Mouse (Mus musculus) liver, adult 2 months (tissue): ENCODE data around the gene Krtap24-1. TPM values are rescaled to one million over a fixed set of nuclear protein-coding genes. Genes with fewer than 3 reads are reported as not detected.

ENCODE experiments used
- DNase-seq: peaks from one replicate; pipeline ENCODE4 v3.0.0-alpha.2; 2011; ENCODE audit warnings: low read depth, low spot score; ENCODE audit errors: extremely low read depth
- H3K27ac ChIP-seq: fragments of 200-500 bp; replicated peaks from 2 replicates; pipeline ENCODE4 v1.5.1; 2012; ENCODE audit warnings: low read depth, mild to moderate bottlenecking, control low read depth, inconsistent platforms, low read length; ENCODE audit not compliant: insufficient read depth
- H3K27me3 ChIP-seq: fragments of 200-500 bp; 2 replicates; pipeline ENCODE4 v1.6.1; 2012; ENCODE audit warnings: mild to moderate bottlenecking, moderate library complexity, low read length, inconsistent platforms; ENCODE audit not compliant: control insufficient read depth, insufficient read depth
- H3K36me3 ChIP-seq: fragments of 200-500 bp; 2 replicates; pipeline ENCODE4 v1.6.1; 2012; ENCODE audit warnings: low read length, inconsistent platforms; ENCODE audit not compliant: control insufficient read depth, insufficient read depth
- H3K4me1 ChIP-seq: fragments of 200-500 bp; 2 replicates; pipeline ENCODE4 v1.6.1; 2011; ENCODE audit warnings: low read length; ENCODE audit not compliant: control insufficient read depth, insufficient read depth
- H3K4me3 ChIP-seq: fragments of 200-500 bp; 2 replicates; pipeline ENCODE4 v1.5.1; 2011; ENCODE audit warnings: low read depth, mild to moderate bottlenecking, control low read depth, low read length, moderate library complexity; ENCODE audit not compliant: insufficient read depth
- H3K79me2 ChIP-seq: fragments of 200-500 bp; 2 replicates; pipeline ENCODE4 v1.6.1; 2012; ENCODE audit warnings: inconsistent platforms, mild to moderate bottlenecking, low read length, moderate library complexity; ENCODE audit not compliant: control insufficient read depth, insufficient read depth
- H3K9ac ChIP-seq: fragments of 200-500 bp; 2 replicates; pipeline ENCODE4 v1.6.1; 2012; ENCODE audit warnings: low read depth, mild to moderate bottlenecking, control low read depth, inconsistent platforms, low read length
- CTCF ChIP-seq: fragments of 200-500 bp; IDR thresholded peaks from 2 replicates; pipeline ENCODE4 v1.5.1; 2011; ENCODE audit warnings: low read depth, low read length, control low read depth
- POLR2A ChIP-seq: fragments of 200-500 bp; IDR thresholded peaks from 2 replicates; pipeline ENCODE4 v1.6.1; 2011; ENCODE audit warnings: low read length, control low read depth; ENCODE audit not compliant: insufficient read depth; ENCODE audit errors: extremely low read depth
- WGBS: fragments of 180-500 bp; shearing (Covaris S2); methylation state at CpG from one replicate; pipeline ENCODE4 v1.1.7; 2018; 5-methylcytosine and 5-hydroxymethylcytosine counted together
- polyA plus RNA-seq: library from polyadenylated mRNA; depleted of rRNA; stranded (reverse); fragments of >200 nt; gene quantifications from 2 replicates; pipeline ENCODE4 v1.2.3, GENCODE M21; 2012
- total RNA-seq: library from RNA; depleted of rRNA; stranded (reverse); fragments of >200 nt; gene quantifications from 2 replicates; pipeline ENCODE4 v1.2.3, GENCODE M21; 2014

Gene Krtap24-1
- total and polyA plus RNA-seq, 2 experiments, result not detected

GRCm38 (mm10) chr16:88572904-88573404, 39.1 kb downstream of the Krtap24-1 start:
- no peaks in the 10 kb centered on the region for H3K79me2 ChIP-seq
- no peak overlapping the region for H3K4me3 ChIP-seq
- no peak overlapping the region for H3K27ac ChIP-seq
- H3K27me3 ChIP-seq, result no peaks in the 10 kb centered on the region
- TF ChIP-seq CTCF, result no peak
- TF ChIP-seq POLR2A, result no peak
- H3K4me1 ChIP-seq, result no peaks in the 10 kb centered on the region; the same call in 1 of the 2 replicates
- 85% methylated on average over 5 of the region's 5 CpGs for WGBS
- DNase-seq, result no peak
- H3K9ac ChIP-seq, result no peak overlapping the region
- H3K36me3 ChIP-seq, result no peaks in the 10 kb centered on the region

GRCm38 (mm10) chr16:88570136-88570535, 41.9 kb downstream of the Krtap24-1 start:
- Histone ChIP-seq H3K4me1 (no peaks in the 10 kb centered on the region), H3K79me2 (no peaks in the 10 kb centered on the region), H3K4me3 (no peak overlapping the region), H3K27ac (no peak overlapping the region), H3K27me3 (no peaks in the 10 kb centered on the region), H3K36me3 (no peaks in the 10 kb centered on the region), H3K9ac (no peak overlapping the region)
- no peak for TF ChIP-seq CTCF
- TF ChIP-seq POLR2A, result no peak
- no peak for DNase-seq

GRCm38 (mm10) chr16:88569732-88570131, 42.3 kb downstream of the Krtap24-1 start:
- no peak for DNase-seq
- no peaks in the 10 kb centered on the region for H3K79me2 ChIP-seq
- WGBS, result 80% methylated on average over 3 of the region's 3 CpGs
- H3K27ac ChIP-seq, result no peak overlapping the region
- no peaks in the 10 kb centered on the region for H3K4me1 ChIP-seq
- H3K9ac ChIP-seq, result no peak overlapping the region
- H3K4me3 ChIP-seq, result no peak overlapping the region
- H3K36me3 ChIP-seq, result no peaks in the 10 kb centered on the region
- TF ChIP-seq POLR2A (no peak), CTCF (no peak)
- no peaks in the 10 kb centered on the region for H3K27me3 ChIP-seq

- 90% methylated on average over 1 of the region's 1 CpGs for WGBS
- H3K4me3 ChIP-seq, result no peak overlapping the region
Measured at GRCm38 (mm10) chr16:88569096-88569495, 43.0 kb downstream of the Krtap24-1 start.

GRCm38 (mm10) chr16:88563045-88563913, 48.8 kb downstream of the Krtap24-1 start, which contains the start of gene Cldn8:
Gene Cldn8 (minus strand): TSS chr16:88563183.
- Histone ChIP-seq H3K9ac (no peak within 1 kb of the TSS), H3K27me3 (no peaks in the 10 kb centered on the region), H3K4me3 (no peak within 1 kb of the TSS), H3K36me3 (no peaks in the 10 kb centered on the region), H3K27ac (no peak within 1 kb of the TSS), H3K4me1 (no peaks in the 10 kb centered on the region), H3K79me2 (no peaks in the 10 kb centered on the region)
- no peak for DNase-seq
- no peak for TF ChIP-seq CTCF
- no peak for TF ChIP-seq POLR2A
- WGBS, result 61% methylated on average over 6 of the region's 6 CpGs

More at GRCm38 (mm10) chr16:88569096-88569495, 43.0 kb downstream of the Krtap24-1 start:
- Histone ChIP-seq H3K27me3 (no peaks in the 10 kb centered on the region), H3K4me1 (no peaks in the 10 kb centered on the region), H3K79me2 (no peaks in the 10 kb centered on the region), H3K36me3 (no peaks in the 10 kb centered on the region), H3K9ac (no peak overlapping the region), H3K27ac (no peak overlapping the region)
- no peak for TF ChIP-seq POLR2A
- no peak for DNase-seq
